Mouse (Mus musculus) fat pad, adult 2 months (tissue): ENCODE measurements around the gene Cacnb4.

Experiments
- DNase-seq: peaks from one replicate; pipeline ENCODE4 v3.0.0-alpha.2; 2011; ENCODE audit warnings: low read depth, low spot score; ENCODE audit errors: extremely low read depth

Cacnb4 gene

GRCm38 (mm10) chr2:52676023-52676912 is at the start of gene Cacnb4:
Gene Cacnb4, minus strand, starts transcription at chr2:52676831.
- DNase-seq = no peak

DNA sequence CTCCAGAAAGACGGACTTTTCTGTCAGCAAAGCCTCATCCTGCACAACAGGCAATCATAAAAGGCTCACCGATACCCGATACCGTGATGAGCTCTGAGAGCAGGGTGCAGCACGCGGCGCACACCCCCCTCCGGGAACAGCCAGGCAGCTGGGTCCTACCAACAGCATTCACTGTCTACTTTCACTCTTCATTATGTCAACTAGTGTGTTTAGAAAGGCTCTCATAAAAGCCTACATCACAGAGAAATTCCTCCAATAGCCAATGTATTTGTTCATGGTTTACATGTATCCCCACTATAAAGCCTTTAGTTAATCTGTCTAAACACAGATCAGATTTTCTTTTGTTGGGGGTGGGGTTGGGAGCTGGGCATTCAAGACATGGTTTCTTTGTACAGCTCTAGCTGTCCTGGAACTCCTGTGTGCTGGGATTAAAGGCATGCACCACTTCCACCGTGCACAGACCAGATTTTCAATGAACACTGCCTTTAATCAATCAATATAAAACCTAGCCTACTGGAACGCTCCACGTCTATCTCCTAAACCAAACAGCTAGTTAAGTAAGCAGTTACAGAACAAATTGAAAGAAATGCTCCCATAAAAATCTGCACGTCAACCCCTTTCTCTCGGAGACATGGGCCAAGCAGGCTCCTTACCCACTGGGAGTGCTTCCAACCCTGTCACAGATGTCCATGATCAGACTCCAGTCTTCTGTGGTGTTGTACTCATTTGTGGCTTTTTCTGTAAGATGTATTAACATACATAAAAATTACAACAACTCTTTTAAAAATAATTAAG is 43.8 kb upstream of the Cacnb4 start:
- no peak for DNase-seq

DNA sequence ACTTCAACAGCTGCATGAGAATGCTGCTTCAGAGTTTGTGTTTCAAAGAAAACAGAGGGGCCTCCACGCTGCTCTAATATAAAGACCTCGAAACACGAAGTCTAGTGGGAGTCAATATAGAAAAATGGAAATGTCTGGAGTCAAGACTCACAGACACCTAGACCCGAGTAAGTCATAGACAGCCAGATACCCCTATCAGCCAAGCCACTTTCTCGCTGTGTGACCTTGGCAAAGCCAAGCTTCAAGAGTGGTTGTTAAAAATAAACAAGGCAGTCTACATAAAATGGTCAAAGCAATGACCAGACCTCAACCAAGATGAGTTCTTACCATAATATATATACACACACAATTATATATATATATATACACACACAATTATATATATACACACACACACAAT is 40.4 kb upstream of the Cacnb4 start:
- DNase-seq = no peak

DNA sequence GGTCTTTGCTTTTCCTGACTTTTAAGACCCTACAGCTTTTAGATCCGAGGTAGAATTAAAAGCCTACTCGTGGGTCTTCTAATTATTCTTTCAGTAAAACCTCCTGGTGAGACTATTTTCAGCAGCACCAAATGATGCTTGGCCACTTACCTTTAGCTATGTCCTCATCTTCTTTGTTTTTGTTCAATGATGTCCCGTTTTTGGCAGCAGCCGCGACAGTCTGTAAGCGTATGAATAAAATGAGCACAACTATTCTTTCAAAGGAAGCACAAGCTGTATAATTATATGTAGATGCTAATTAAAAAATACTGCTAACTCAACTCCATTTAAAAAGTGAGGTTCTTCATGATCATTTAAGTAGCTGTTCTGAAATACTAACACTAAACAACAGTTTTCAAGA is 38.9 kb upstream of the Cacnb4 start:
- DNase-seq = no peak

DNA sequence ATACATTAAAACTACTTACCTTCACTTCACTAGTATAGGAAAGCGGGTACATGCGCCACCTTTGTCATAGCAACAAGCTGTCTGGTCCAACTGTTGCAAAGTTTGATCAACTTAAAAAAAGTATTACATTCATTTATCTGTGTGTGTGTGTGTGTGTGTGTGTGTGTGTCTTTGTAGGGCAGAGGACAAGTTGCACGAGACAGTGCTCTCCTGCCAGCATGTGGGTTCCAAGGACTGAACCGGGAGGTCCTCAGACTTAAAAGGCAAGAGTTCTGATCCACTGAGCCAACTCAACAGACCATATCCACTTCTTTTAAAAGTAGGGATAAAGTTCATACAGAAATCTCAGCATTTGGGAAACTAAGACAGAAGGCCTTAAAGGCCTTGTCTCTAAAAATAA is 37.5 kb upstream of the Cacnb4 start:
- DNase-seq = no peak

GRCm38 (mm10) chr2:52710804-52711203 is 34.2 kb upstream of the Cacnb4 start:
- no peak for DNase-seq

GRCm38 (mm10) chr2:52709417-52709816 is 32.8 kb upstream of the Cacnb4 start:
- no peak for DNase-seq

DNA sequence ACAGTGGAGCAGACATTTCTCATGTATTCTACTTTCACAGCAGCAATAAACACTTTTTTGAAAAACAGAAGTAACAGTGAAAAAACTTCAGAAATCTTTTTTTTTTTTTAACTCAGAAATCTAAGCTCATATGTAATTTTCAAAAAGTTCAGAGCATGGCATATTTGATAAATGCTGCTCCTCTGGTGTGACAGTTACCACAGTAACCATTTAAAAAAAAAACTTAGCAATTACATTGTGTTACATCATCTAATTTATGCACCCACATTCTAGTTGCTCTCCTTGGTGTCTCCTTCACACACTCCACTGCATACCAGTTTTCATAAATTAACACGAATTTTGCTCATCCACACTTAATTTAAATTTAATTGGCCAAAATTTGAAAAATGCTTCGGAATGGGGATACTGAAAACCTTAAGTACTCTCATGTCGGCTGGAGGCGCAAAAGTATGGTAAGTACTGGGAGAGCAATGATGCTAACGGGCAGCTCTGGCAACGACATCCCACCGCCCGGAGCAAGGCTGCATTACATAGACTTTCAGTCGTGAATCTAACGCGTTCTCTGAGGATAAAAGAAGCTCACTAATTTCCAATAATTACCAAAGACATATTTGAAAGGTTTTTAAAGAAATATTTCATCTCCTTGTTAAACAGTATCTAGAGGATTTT is 24.9 kb upstream of the Cacnb4 start:
- no peak for DNase-seq

GRCm38 (mm10) chr2:52700352-52700751 is 23.7 kb upstream of the Cacnb4 start:
- no peak for DNase-seq

DNA sequence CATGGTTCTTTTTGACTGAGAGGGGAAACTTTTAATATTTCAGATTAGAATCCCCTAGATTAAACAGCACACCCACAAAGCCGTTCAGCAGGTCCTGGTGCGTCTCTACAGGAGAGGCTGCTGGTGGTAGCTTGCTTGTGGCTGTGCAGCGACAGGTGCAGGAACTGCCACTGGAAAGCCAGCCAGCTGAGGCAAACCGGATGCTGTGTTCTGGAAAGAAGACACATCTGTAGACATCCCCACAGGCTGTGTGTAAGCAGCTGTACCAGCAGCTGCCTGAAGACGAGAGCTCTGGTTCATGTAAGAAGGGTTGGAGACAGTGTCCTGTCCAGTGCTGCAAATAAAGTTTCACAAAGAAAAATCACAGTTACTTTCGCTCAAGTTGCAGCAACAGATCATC is 18.0 kb upstream of the Cacnb4 start:
- no peak for DNase-seq

DNA sequence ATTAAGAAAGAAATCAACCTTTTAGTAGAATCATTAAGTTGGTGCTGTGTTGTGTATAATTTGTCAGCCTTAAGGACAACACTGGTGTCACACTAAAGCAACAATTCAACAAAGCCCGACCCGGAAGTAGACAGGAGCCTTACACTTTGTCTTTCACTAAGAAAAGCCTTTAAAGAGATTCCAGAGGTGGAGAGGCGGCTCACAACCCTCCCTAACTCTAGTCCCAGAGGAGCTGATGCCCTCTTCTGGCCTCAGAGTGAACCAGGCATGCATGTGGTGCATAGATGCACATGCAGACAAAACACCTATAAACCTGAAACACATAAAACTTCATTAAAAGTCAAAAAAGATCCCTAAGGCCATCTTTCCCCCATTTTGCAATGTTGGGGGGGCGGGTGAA is 15.1 kb upstream of the Cacnb4 start:
- DNase-seq = no peak

- DNase-seq = no peak
Measured at GRCm38 (mm10) chr2:52686601-52687000, 10.0 kb upstream of the Cacnb4 start.

- no peak for DNase-seq
Measured at GRCm38 (mm10) chr2:52677589-52677988, 958 bp upstream of the Cacnb4 start.

GRCm38 (mm10) chr2:52676913-52677303 is 277 bp upstream of the Cacnb4 start:
- DNase-seq = no peak

DNA sequence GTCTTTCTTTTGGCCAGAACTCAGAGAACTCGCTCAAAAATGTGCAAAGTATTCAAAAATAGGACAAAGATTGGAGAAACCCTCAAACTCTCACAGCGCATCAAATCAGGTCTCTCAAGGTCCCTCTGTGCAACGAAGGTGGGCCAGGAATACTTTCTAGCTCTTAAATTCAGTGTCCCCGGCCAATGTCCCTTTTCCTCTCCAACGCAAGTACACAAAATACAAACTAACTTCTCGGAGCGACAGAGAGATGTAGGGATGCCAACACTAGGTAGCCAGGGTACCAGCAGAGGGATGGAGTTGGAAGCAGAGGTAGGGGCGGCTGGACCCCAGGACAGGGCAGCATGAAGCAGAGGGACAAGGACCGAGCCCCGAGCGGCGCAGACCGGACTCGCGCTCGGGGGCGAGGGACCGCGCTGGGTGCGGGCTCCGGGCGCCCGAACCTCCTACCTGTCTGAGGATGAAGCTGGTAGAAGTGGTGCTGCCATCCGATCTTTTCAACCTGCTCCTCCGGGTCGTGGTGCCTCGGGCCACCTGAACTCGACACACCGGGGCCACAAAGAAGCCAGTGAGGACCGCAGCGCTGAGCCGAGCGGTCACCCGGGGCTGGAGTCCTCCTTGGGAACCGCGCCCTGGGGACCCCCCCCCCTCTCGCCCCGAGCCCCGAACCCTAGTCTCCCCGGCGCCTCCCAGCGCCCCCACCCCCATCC is 1.2 kb downstream of the Cacnb4 start:
- no peak for DNase-seq

GRCm38 (mm10) chr2:52674886-52675277 is 1.7 kb downstream of the Cacnb4 start:
- no peak for DNase-seq

DNA sequence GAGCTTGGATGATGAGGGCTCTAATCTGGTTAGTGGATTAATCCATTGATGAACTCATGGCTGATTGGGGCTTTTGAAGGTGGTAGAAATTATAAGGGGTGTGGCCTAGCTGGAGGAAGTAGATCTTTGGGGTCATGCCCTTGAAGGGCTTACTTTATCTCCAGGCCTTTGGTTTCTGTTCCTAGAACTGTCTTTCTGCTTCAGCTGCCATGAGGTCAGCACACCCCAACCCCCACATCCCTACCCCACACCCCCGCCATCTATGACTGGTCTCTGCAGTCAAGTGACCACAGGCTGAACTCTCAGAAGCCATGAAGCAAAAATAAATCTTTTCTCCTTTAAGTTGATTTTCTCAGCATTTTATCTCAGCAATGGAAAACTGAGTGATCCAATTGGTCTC is 3.5 kb downstream of the Cacnb4 start:
- DNase-seq = no peak

DNA sequence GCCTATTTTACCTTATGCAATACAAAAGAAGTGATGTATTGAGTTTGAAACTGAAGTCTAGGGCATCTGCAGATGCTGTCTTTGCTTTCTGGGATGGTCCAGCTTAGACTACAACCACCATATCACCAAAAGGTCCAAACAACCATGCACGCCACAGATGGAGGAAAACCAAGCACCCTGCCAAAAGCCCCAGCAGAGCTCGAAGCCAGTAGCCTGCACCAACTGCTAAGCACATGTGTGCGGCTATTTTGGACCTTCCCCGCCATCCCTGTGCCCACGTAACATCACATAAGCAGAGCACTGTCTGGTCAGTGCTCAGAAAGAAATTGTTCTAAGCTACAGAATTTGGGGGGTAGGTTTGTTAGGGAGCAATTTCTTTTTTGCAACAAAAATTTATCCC is 5.9 kb downstream of the Cacnb4 start:
- no peak for DNase-seq

- no peak for DNase-seq
Measured at GRCm38 (mm10) chr2:52668480-52668879, 8.2 kb downstream of the Cacnb4 start.

- no peak for DNase-seq
Measured at GRCm38 (mm10) chr2:52656722-52657121, 19.9 kb downstream of the Cacnb4 start.

GRCm38 (mm10) chr2:52654541-52654940 is 22.1 kb downstream of the Cacnb4 start:
- DNase-seq = no peak
